Comparison of ENCODE assay signal across 27 mouse cellular contexts in genomic region chr4:138109332-138109731, GRCm38 (mm10).
DNase-seq lines count a peak whose midpoint lies in the region; ATAC-seq and TF ChIP-seq lines count a peak whose summit lies in the region.
"Had no signal": no experiment of that assay in that cellular context is flagged by ENCODE, and none has a peak within 500 bp of the region (broad histone marks: within the 10 kb centered on the region; RNA-seq: fewer than 3 reads in every experiment).

No protein-coding gene starts in this region.

- H3K9ac ChIP-seq in kidney, embryonic 15.5 days, result no peak overlapping the region
- H3K9ac ChIP-seq: embryonic facial prominence, embryonic 12.5 days; forebrain, embryonic 12.5 days; heart, embryonic 15.5 days; hindbrain, embryonic 13.5 days; liver, embryonic 14.5 days; lung, embryonic 14.5 days had no signal

- peak; percentile 83 for DNase-seq in kidney, adult 2 months
- peak; percentile 19 for DNase-seq in embryo, embryonic 11 days
- DNase-seq in kidney, postnatal 14 days, result peak; percentile 68
- DNase-seq in adrenal gland, adult 18-20 months (ENCODE audit: low spot score in 2 of 2), result no peak
- no peak for DNase-seq in urinary bladder, postnatal 36 days (ENCODE audit: low spot score in 2 of 2)
- DNase-seq in spleen, postnatal 4 days (ENCODE audit: low spot score in 2 of 2), result no peak
- DNase-seq: adrenal gland, postnatal 14 days; cerebellum, adult 2 months; heart, postnatal 36 days; layer of hippocampus, adult 9-11 months; lung, embryonic 14.5 days; lung, postnatal 36 days; right cerebral cortex, adult 18-20 months; right cerebral cortex, postnatal 4 days; thymus, adult 18-20 months; thymus, postnatal 36 days had no signal

- no peak overlapping the region for H3K4me2 ChIP-seq in kidney, embryonic 15.5 days
- H3K4me2 ChIP-seq: embryonic facial prominence, embryonic 12.5 days; forebrain, embryonic 12.5 days; heart, embryonic 15.5 days; hindbrain, embryonic 13.5 days; lung, embryonic 14.5 days had no signal

- H3K4me1 ChIP-seq in kidney, adult 2 months (ENCODE audit: control insufficient read depth, insufficient read depth, low read length), result peaks cover 24% of the 10 kb centered on the region
- H3K4me1 ChIP-seq in kidney, embryonic 15.5 days, result peaks cover 12% of the 10 kb centered on the region; the same call in 1 of the 2 replicates
- H3K4me1 ChIP-seq: embryonic facial prominence, embryonic 12.5 days; forebrain, embryonic 12.5 days; heart, embryonic 15.5 days had no signal

- H3K27me3 ChIP-seq in kidney, adult 2 months (replicated peaks; ENCODE audit: control insufficient read depth, insufficient read depth, low read length), result no peaks in the 10 kb centered on the region
- H3K27me3 ChIP-seq in kidney, embryonic 15.5 days, result no peaks in the 10 kb centered on the region
- H3K27me3 ChIP-seq: embryonic facial prominence, embryonic 12.5 days; forebrain, embryonic 12.5 days; heart, embryonic 15.5 days; hindbrain, embryonic 13.5 days; megakaryocyte, embryonic 14.5 days; Patski had no signal

- no peak overlapping the region for H3K4me3 ChIP-seq in kidney, adult 2 months (ENCODE audit: insufficient read depth, low read depth, low read length)
- no peak overlapping the region for H3K4me3 ChIP-seq in kidney, embryonic 15.5 days (replicated peaks)
- H3K4me3 ChIP-seq: embryonic facial prominence, embryonic 12.5 days; forebrain, embryonic 12.5 days; heart, embryonic 15.5 days; hindbrain, embryonic 13.5 days; left cerebral cortex, adult 2 months; megakaryocyte, embryonic 14.5 days; myocyte had no signal

- no peaks in the 10 kb centered on the region for H3K9me3 ChIP-seq in kidney, embryonic 15.5 days (replicated peaks)
- H3K9me3 ChIP-seq: embryonic facial prominence, embryonic 12.5 days; forebrain, embryonic 12.5 days; heart, embryonic 15.5 days; hindbrain, embryonic 13.5 days; megakaryocyte, embryonic 14.5 days had no signal

- no peaks in the 10 kb centered on the region; the same call in 1 of the 2 replicates for H3K36me3 ChIP-seq in kidney, adult 2 months (ENCODE audit: control insufficient read depth, insufficient read depth, low read length)
- H3K36me3 ChIP-seq in kidney, embryonic 15.5 days, result peaks cover 90% of the 10 kb centered on the region

- no peak for TF ChIP-seq CTCF in kidney, adult 2 months (conservative IDR thresholded peaks at IDR 0.05; ENCODE audit: insufficient read depth, insufficient read length, low read depth, low read length)

- ATAC-seq in kidney, embryonic 15.5 days (replicated peaks; ENCODE audit: low FRiP score), result no peak
- ATAC-seq: midbrain, embryonic 16.5 days; Patski had no signal

- WGBS in kidney, adult 2 months, result 27% methylated on average over 3 of the region's 3 CpGs
- 26% methylated on average over 3 of the region's 3 CpGs for WGBS in kidney, embryonic 15.5 days

- H3K27ac ChIP-seq in kidney, adult 2 months (ENCODE audit: insufficient read depth, low read depth, low read length), result peak overlapping the region; percentile 80; the same call in 1 of the 2 replicates
- H3K27ac ChIP-seq in kidney, embryonic 15.5 days, result no peak overlapping the region
- H3K27ac ChIP-seq: embryonic facial prominence, embryonic 12.5 days; forebrain, embryonic 12.5 days; heart, embryonic 15.5 days; hindbrain, embryonic 13.5 days; left cerebral cortex, adult 2 months; liver, embryonic 14.5 days had no signal

- TF ChIP-seq POLR2A in kidney, adult 2 months (IDR thresholded peaks at IDR 0.05; ENCODE audit: low read depth, low read length), result no peak

Comparison
In these comparisons a context has a peak if more than half of its experiments do, and no peak if none do; other contexts are left out.
1. DNase-seq: peak in kidney, adult 2 months (single experiment), embryo, embryonic 11 days (single experiment) and kidney, postnatal 14 days (single experiment); none in adrenal gland, adult 18-20 months (0 of 2), urinary bladder, postnatal 36 days (0 of 2) and spleen, postnatal 4 days (0 of 2).